In the genomic region with DNA sequence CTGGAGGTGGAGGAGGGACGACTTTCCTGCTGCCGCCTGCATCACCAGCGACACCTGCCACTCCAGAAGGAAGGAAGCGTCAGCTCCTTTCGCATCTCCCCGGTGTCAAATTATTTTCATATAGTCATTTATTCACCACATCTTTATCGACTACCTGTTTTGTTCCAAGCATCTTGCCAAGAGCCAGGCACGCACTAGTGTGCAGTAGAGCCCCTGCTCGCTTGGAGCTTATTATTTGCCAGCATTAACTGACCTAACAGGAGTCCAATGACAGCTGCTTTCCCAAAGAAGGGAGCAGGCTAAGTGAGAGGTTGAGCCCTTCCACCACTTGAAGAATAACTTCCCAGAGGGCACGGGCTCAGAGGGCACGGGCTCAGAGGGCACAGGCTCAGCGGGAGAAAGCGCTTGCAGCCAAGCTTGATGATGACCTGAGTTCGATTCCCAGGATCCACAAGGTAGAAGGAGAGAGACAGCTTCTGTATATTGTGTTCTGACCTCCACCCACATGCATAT, we compare ENCODE assay signal across 8 mouse cellular contexts. TPM values are rescaled to one million over a fixed set of nuclear protein-coding genes. Genes with fewer than 3 reads are reported as not detected.
DNase-seq lines count a peak whose midpoint lies in the region; ATAC-seq and TF ChIP-seq lines count a peak whose summit lies in the region.

A gene (minus strand): TSS at position 337 of the 513 bp plus-strand sequence.

- 6% methylated on average over 14 of the region's 14 CpGs for WGBS in kidney, adult 2 months
- 9% methylated on average over 14 of the region's 14 CpGs for WGBS in liver, embryonic 11.5 days

- no peak for TF ChIP-seq CTCF in bone marrow macrophage, adult 2 months (IDR thresholded peaks at IDR 0.05; ENCODE audit: low read depth, low read length)
- TF ChIP-seq CTCF in kidney, adult 2 months (conservative IDR thresholded peaks at IDR 0.05; ENCODE audit: insufficient read depth, insufficient read length, low read depth, low read length) = no peak

- DNase-seq in gastrocnemius, adult 18-20 months (ENCODE audit: low spot score) = no peak
- no peak for DNase-seq in gastrocnemius, adult 8-10 months (ENCODE audit: low spot score in 2 of 2)
- peak in 1 of 2 experiments; percentile 15 for DNase-seq in heart, adult 18-20 months
- DNase-seq in kidney, adult 2 months = peak; percentile 73
- DNase-seq in liver, embryonic 11.5 days (ENCODE audit: low spot score) = no peak
- peak; percentile 20 for DNase-seq in retina, postnatal 7 days (ENCODE audit: low read depth, low spot score)
- DNase-seq in urinary bladder, postnatal 4 days (ENCODE audit: low spot score in 2 of 2) = no peak

- peak within 1 kb of the TSS; percentile 57 for H3K27ac ChIP-seq in bone marrow macrophage, adult 2 months (ENCODE audit: insufficient read depth, low read depth, low read length)
- peak within 1 kb of the TSS; percentile 85 for H3K27ac ChIP-seq in kidney, adult 2 months (ENCODE audit: insufficient read depth, low read depth, low read length)
- no peak within 1 kb of the TSS for H3K27ac ChIP-seq in liver, embryonic 11.5 days (ENCODE audit: low read depth, low read length)

- peak within 1 kb of the TSS; percentile 82 for H3K4me2 ChIP-seq in liver, embryonic 11.5 days

- H3K9ac ChIP-seq in liver, embryonic 11.5 days (ENCODE audit: low read depth, low read length) = peak within 1 kb of the TSS; percentile 67

- H3K4me3 ChIP-seq in bone marrow macrophage, adult 2 months (ENCODE audit: insufficient read depth, low read length) = peak within 1 kb of the TSS; percentile 91
- peak within 1 kb of the TSS; percentile 98 for H3K4me3 ChIP-seq in kidney, adult 2 months (ENCODE audit: insufficient read depth, low read depth, low read length)
- peak within 1 kb of the TSS; percentile 68 for H3K4me3 ChIP-seq in liver, embryonic 11.5 days (ENCODE audit: low read depth, low read length)

- no peaks in the 10 kb centered on the region for H3K27me3 ChIP-seq in kidney, adult 2 months (replicated peaks; ENCODE audit: control insufficient read depth, insufficient read depth, low read length)
- 0 out of 2 replicates have a peak, but pooled peaks cover 2% of the 10 kb centered on the region for H3K27me3 ChIP-seq in liver, embryonic 11.5 days (replicated peaks; ENCODE audit: control insufficient read depth, insufficient read depth, low read length)

- no peaks in the 10 kb centered on the region for H3K9me3 ChIP-seq in liver, embryonic 11.5 days (ENCODE audit: control insufficient read depth, low read length)

- H3K4me1 ChIP-seq in bone marrow macrophage, adult 2 months (ENCODE audit: control insufficient read depth, insufficient read depth, low read length) = peaks cover 57% of the 10 kb centered on the region
- peaks cover 20% of the 10 kb centered on the region; the same call in 1 of the 2 replicates for H3K4me1 ChIP-seq in kidney, adult 2 months (ENCODE audit: control insufficient read depth, insufficient read depth, low read length)
- H3K4me1 ChIP-seq in liver, embryonic 11.5 days (replicated peaks; ENCODE audit: control insufficient read depth, insufficient read depth, low read length) = peaks cover 9% of the 10 kb centered on the region; the same call in 1 of the 2 replicates

- ATAC-seq in liver, embryonic 11.5 days (replicated peaks; ENCODE audit: low FRiP score) = 0 out of 2 replicates have a peak, but pooled peaks have one; percentile 14

- TF ChIP-seq POLR2A in bone marrow macrophage, adult 2 months (IDR thresholded peaks at IDR 0.05; ENCODE audit: borderline replicate concordance, low read depth, low read length) = no peak
- no peak for TF ChIP-seq POLR2A in kidney, adult 2 months (IDR thresholded peaks at IDR 0.05; ENCODE audit: low read depth, low read length)

- H3K36me3 ChIP-seq in kidney, adult 2 months (ENCODE audit: control insufficient read depth, insufficient read depth, low read length) = no peaks in the 10 kb centered on the region
- no peaks in the 10 kb centered on the region for H3K36me3 ChIP-seq in liver, embryonic 11.5 days (ENCODE audit: control insufficient read depth, insufficient read depth, low read length)

RNA-seq across cellular contexts. Expression of the gene that starts here (rescaled TPM):
- total RNA-seq in gastrocnemius, adult 18-20 months (2021) = 10 to 100 TPM; 12.4 to 14.0 TPM
- 10 to 100 TPM in 2 of 4 experiments, 1 to 10 TPM in 2; 7.8 to 14.7 (median 10.2) TPM for total RNA-seq in gastrocnemius, adult 8-10 months (2022)
- 10.3 and 11.4 TPM in 2 replicates for polyA plus RNA-seq in bone marrow macrophage, adult 2 months (2012; ENCODE audit: insufficient read depth, insufficient read length, missing spikeins)
- 10 to 100 TPM; 52.3 to 58.6 TPM for total RNA-seq in heart, adult 18-20 months (2021)
- 68.4 and 71.1 TPM in 2 replicates for polyA plus RNA-seq in kidney, adult 2 months (2012; rRNA removed)
- 8.7 and 8.9 TPM in 2 replicates for polyA plus RNA-seq in liver, embryonic 11.5 days (2014; fragmentation: Nextera tagmentation; extraction: Ambion mirVana)

Comparison
In these comparisons a context has a peak if more than half of its experiments do, and no peak if none do; other contexts are left out.
1. DNase-seq: peak in kidney, adult 2 months (single experiment) and retina, postnatal 7 days (single experiment); none in gastrocnemius, adult 18-20 months (single experiment), gastrocnemius, adult 8-10 months (0 of 2), liver, embryonic 11.5 days (single experiment) and urinary bladder, postnatal 4 days (0 of 2).
2. Peak in every context shown above with its lines, with median percentiles within 50 percentile points of each other: H3K4me3 ChIP-seq.